Mouse (Mus musculus) natural killer cell, adult 2 months (primary cell): Measurements from ENCODE around the gene Tnrc6c.

ENCODE experiments used
- DNase-seq, 2 experiments: peaks; one replicate each; pipeline ENCODE4 v3.0.0; 2022; ENCODE audit warnings: low spot score in 2 of 2

The Tnrc6c gene

DNA sequence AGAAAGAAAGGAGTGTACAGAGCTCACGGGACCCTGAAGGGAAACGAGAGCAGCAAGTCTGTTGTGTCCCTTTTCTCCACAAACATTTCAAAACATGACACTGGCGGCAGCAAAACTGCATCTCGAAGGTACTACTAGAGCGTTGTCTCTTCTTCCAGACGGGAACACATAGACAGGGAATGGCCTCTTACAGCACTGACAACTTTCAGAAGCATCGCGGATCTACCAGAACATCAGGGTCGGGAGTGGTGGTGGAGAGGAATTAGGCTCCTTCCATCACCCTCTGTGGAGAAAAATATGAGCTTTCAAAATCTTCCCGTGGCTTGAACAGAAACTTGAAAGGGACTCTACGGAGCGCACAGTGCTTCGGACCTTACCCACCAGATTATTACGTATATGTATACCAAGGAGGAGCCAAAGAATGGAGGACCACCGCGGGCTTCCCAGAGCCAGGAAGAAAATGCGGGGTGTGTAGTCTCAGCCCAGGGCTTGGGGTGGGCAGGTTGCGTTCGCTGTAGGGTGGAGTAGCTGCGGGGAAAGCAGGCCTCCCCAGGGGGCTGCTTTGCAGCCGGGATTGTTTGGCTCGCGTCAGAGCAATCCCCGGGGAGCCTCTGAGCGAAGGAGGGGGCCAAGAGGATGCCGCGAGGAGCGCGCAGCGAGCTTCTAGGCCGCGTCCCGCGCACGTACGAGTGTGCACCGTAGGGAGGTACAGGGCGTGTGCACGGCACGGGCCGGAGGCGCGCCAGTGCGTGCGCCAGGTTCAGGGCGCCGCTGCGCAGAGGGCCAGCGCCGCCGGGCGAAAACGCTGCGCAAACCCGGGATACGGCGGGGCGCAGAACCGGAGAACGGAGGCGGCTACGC is at the start of gene Tnrc6c:
Tnrc6c (plus strand) TSS at position 799 of the 861 bp plus-strand sequence.
- DNase-seq = peak; percentile 8 to 83

DNA sequence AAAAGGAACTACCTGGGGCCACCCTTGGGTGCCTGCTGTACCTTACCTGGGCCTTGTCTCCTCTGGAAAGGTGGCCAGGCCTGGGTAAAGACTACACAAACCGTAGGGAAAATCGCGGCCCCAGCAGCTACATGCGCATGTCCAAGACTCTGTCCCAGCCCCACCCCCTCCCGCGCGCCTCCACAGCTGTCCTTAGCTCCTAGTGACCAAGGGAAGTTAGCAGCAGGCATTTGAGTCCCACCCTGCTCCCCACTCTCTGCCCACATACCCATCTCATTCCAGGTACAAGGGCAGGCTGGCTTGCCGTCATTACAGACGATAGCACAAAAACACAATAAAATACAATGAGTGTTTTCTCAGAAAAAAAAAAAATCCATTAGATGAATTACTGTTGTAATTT is 48.0 kb upstream of the Tnrc6c start:
- DNase-seq = no peak

GRCm38 (mm10) chr11:117606605-117607203 is 47.4 kb upstream of the Tnrc6c start:
- DNase-seq = no peak

GRCm38 (mm10) chr11:117608141-117608789 is 45.8 kb upstream of the Tnrc6c start:
- DNase-seq = no peak

DNA sequence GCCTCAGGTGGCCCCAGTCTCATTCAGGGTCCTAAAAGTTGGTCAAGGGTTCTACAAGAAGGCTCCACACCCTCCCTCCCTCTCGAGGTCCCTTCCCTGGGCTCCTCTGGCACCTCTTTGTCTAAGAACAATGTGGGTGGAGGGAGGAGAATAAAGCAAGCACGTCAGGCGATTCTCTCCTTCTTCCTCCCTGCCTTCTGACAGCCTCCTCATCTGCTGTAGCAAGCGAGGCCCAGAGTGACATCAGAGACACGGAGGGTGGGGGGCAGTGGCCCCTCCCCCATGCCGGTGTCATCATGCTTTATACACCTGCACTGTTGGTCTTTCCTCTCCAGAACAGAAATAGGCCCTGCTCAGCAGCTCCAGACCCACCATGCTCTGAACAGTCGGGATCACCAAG is 45.1 kb upstream of the Tnrc6c start:
- DNase-seq = no peak

- no peak for DNase-seq
Observed at GRCm38 (mm10) chr11:117610589-117610988, 43.5 kb upstream of the Tnrc6c start.

- peak; percentile 61 to 64 for DNase-seq
Observed at GRCm38 (mm10) chr11:117611068-117611467, 43.0 kb upstream of the Tnrc6c start.

- DNase-seq = no peak
Observed at GRCm38 (mm10) chr11:117611860-117612259, 42.2 kb upstream of the Tnrc6c start.

DNA sequence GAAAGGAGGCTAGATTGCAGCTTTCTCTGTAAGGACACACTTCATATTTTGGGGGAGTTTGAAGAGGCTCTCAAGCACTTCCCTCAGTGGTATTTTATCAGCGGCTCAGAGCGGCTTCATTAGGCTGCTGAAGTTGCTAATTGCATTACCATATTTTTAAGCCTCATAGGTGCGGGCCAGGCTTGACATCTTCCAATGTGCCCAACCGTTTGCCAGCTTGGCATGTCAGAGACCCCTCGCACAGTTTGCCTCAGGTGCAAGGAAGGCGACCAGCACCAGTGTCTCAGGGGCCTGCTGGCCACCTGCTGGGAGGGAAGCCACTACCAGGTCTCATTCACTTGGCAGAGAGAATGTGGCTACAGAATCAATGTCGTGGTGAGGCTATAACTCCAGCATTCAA is 41.2 kb upstream of the Tnrc6c start:
- DNase-seq = no peak

DNA sequence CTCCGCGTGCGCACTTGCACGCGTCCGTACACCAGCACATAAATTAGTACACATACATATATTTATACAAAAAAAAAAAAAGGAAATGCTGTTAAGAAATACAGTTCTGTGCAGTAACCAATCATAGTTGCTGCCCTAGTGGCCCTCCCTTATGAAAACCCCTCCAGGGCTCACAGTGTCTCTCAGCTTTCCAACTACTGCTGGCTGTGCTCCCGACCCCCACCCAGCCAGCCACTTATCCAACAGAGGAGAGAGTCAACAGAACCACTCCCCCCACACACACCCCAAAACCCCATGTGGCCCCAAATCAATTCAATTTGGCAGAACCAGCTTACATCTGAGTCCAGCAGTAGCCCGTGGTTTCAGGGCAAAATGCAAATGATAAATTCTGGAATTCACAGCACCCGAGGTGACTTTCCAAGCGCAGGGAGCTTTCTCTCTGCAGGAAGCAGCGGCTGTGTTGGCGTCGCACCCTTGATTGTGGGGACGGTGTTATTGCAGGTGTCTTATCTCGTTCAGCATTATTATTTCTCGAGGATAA is 36.7 kb upstream of the Tnrc6c start:
- no peak for DNase-seq

- DNase-seq = no peak
Observed at GRCm38 (mm10) chr11:117618214-117618613, 35.9 kb upstream of the Tnrc6c start.

DNA sequence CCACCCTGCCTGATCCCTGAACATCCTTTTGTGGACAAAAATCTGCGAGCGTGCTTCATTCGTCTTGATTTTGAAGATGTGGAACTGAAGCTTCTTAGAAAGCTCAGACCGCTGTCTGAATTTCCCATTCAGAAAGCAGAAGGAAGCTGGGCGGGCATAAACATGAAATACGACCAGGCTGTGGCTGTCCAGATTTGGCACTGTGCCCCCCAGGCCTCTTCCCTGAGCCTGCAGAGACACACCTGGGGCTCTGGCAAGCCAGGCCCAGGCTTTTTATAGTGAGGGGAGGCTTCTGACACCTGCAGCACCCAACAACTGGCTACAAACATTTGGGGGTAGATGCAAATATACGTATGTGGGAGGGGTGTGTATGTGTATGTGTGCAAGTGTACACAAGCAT is 35.3 kb upstream of the Tnrc6c start:
- no peak for DNase-seq

GRCm38 (mm10) chr11:117619581-117619980 is 34.5 kb upstream of the Tnrc6c start:
- no peak for DNase-seq

DNA sequence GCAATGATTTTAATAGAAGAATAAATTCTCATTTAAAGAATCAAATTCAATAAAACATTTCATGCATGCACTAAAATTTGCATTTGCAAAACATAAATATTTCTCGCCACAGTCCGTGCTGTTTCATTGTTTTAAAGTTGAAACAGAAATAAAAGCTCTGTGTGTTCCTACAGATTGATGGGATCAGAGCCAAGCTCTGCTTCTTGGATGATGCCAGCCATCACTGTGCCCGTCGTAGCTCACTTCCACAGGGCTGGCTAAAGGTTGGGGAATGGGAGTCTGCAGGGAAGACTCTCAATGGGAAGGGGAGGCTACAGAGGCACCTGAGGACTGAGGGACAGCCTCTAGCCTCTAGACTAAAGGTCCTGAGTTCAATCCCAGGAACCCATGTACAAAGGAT is 28.9 kb upstream of the Tnrc6c start:
- DNase-seq = no peak

GRCm38 (mm10) chr11:117626557-117626956 is 27.5 kb upstream of the Tnrc6c start:
- DNase-seq = no peak

DNA sequence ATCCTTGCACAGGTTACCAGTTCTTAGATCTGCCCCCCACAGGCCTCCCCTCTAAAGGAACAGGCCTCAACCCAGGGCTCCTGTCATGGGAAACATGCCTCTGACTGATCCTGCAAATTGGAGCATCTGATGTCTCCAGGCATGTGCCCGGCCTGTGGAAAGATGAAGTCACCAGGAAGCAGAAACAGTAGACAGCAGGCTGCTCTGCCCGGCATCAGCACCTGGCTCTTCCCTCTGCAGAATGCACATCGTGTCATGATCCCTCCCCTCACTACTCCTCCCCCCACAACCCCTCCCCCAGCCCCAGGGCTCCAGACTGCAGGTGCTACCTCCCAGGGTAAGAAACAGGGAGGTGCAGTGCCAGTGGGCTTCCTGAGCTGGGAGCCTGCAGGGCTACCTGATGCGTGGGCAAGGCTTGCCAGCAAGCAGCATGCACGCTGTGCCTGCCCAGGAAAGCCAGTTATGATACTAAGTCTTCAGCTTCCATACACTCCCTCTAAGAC is 27.0 kb upstream of the Tnrc6c start:
- DNase-seq = no peak

GRCm38 (mm10) chr11:117627746-117628311 is 26.3 kb upstream of the Tnrc6c start:
- DNase-seq = no peak

GRCm38 (mm10) chr11:117628312-117628779 is 25.7 kb upstream of the Tnrc6c start:
- DNase-seq = no peak

- no peak for DNase-seq
Observed at GRCm38 (mm10) chr11:117629865-117630264, 24.2 kb upstream of the Tnrc6c start.

DNA sequence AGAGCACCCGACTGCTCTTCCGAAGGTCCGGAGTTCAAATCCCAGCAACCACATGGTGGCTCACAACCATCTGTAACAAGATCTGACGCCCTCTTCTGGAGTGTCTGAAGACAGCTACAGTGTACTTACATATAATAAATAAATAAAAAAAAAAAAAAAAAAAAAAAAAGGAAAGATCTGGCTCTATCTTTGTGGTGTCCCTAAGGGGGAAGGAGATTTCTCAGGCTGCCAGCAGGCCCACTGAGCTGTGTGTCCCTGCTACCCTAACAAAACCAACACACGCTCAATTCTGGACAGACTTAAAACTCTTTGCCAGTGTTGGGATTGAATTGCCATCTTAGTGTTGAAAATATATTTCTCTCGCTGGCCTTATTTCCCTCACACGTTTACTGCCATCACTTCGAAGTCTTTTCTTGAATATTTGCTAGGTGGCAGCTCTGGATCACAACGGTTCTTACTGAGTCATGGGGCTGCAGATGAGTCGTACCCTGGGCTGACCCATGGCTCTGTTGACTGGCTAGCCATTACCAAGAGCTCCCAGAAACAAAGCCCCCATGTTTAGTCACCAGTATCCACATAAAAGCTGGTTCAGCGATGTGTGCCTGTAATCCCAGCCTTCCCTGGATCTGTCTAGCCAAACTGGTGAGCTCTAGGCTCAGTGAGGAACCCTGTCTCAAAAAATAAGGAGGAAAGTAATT is 23.1 kb upstream of the Tnrc6c start:
- no peak for DNase-seq

DNA sequence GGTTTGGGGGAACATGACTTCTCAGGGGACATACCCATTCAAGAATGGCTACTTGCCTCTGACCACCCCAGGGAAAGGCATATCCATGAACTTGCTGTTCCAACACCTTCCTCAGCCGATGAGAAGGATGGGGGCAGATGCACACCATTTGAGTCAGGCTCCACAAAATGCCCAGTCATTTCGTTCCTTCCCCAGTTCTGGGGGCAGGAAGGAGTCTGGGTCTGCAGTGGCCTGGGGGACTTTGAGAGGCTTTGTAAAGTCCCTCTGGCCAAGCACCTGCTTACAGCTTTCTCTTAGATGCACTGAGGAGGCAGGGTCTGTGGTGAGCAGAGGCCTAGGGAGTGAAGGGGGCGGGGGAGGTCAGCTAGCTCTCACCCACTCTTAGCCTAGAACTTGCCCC is 20.8 kb upstream of the Tnrc6c start:
- DNase-seq = no peak
